Mouse (Mus musculus): ENCODE results near the gene Glrp1.

- TF ChIP-seq EP300 (IDR thresholded peaks at IDR 0.05; ENCODE audit: low read depth) (no peak), CTCF (IDR thresholded peaks at IDR 0.05; ENCODE audit: low read depth) (no peak)
These were observed 57.7 kb downstream of the Glrp1 start for GRCm38 (mm10) chr1:88452198-88452597.

Data from liver, embryonic 14.5 days (tissue).